ENCODE assay signal across 8 mouse cellular contexts in the genomic region with DNA sequence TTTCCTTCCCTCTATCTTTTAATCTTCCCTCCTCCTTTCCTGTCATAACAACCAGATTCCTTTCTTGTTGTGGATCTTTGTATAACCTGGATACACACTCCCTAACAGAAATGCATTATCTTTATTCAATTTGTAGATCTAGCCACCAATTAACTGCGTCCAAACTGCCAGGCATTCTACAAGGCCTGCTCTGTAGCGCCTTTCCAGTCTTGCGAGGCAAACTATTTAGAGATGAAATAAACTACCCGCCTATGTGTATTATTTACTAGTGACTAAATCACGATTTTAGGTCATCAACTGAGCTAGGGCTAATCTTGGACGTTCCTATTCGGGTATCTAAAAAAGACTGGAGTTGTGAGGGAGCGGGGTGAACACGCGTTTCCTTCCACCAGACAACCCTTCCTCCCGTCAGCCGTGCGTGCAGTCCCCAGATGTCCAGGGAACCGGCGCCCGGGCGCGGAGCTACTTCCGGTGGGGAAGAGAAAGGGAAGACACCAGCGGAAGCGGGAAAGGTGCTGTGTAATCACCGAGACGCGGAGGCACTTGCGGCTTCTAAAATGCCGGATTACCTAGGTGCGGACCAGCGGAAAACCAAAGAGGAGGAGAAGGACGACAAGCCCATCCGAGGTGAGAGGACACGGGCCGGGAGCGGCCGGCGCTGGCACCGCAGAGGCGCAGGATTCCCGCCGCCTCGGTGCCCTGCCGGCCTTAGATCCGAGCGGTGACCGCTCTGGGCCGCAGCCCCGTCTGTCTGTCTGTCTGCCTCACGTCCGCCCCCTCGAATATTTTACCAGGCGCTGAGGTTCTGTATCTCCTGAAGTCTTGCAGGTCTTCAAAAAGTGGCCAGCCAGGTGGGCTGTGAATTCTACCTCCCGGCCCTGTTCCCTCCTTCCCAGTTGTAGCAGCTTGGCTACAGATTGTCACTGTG. TPM values are rescaled to one million over a fixed set of nuclear protein-coding genes. Genes with fewer than 3 reads are reported as not detected.
DNase-seq lines count a peak whose midpoint lies in the region; ATAC-seq and TF ChIP-seq lines count a peak whose summit lies in the region.

No protein-coding gene starts in this region.

- TF ChIP-seq POLR2A in heart, adult 2 months (IDR thresholded peaks at IDR 0.05; ENCODE audit: insufficient read depth, low read depth, low read length) = peak; percentile 84

- peak overlapping the region; percentile 85 for H3K9ac ChIP-seq in embryonic facial prominence, embryonic 14.5 days (ENCODE audit: low read depth, low read length)
- H3K9ac ChIP-seq in heart, adult 2 months (ENCODE audit: low read depth, low read length) = peak overlapping the region; percentile 76
- peak overlapping the region; percentile 93 for H3K9ac ChIP-seq in limb, embryonic 13.5 days
- H3K9ac ChIP-seq in midbrain, embryonic 16.5 days (ENCODE audit: low read depth, low read length) = peak overlapping the region; percentile 92

- ATAC-seq in embryonic facial prominence, embryonic 14.5 days (ENCODE audit: low read depth) = peak; percentile 89
- ATAC-seq in limb, embryonic 13.5 days (ENCODE audit: low FRiP score, low read depth) = peak; percentile 87
- peak; percentile 87 for ATAC-seq in midbrain, embryonic 16.5 days

- intact Hi-C loops in heart, adult 2 months (cut with DNase I) = loop anchor here (5.0 kb wide), 1 partner anchor 139 kb away; the partner anchor contains the start of genes Armc10 and Fbxl13

- H3K36me3 ChIP-seq in embryonic facial prominence, embryonic 14.5 days (ENCODE audit: control insufficient read depth, insufficient read depth, low read length) = peaks cover 15% of the 10 kb centered on the region
- H3K36me3 ChIP-seq in heart, adult 2 months (ENCODE audit: control insufficient read depth, insufficient read depth, low read length) = peaks cover 23% of the 10 kb centered on the region
- peaks cover 20% of the 10 kb centered on the region for H3K36me3 ChIP-seq in limb, embryonic 13.5 days
- 0 out of 2 replicates have a peak, but pooled peaks cover 10% of the 10 kb centered on the region for H3K36me3 ChIP-seq in midbrain, embryonic 16.5 days (ENCODE audit: control insufficient read depth, insufficient read depth, low read length)

- no peaks in the 10 kb centered on the region; the same call in 1 of the 2 replicates for H3K79me2 ChIP-seq in heart, adult 2 months (replicated peaks; ENCODE audit: control insufficient read depth, insufficient read depth, low read length)

- peak overlapping the region; percentile 77 for H3K4me3 ChIP-seq in embryonic facial prominence, embryonic 14.5 days (ENCODE audit: low read depth, low read length)
- H3K4me3 ChIP-seq in heart, adult 2 months = peak overlapping the region; percentile 90
- H3K4me3 ChIP-seq in limb, embryonic 13.5 days = peak overlapping the region; percentile 92
- H3K4me3 ChIP-seq in midbrain, embryonic 16.5 days (ENCODE audit: low read depth, low read length) = peak overlapping the region; percentile 99

- TF ChIP-seq CTCF in heart, adult 2 months (IDR thresholded peaks at IDR 0.05) = no peak

- 4% methylated on average over 24 of the region's 51 CpGs for WGBS in embryonic facial prominence, embryonic 14.5 days
- WGBS in heart, adult 2 months = under 1% methylated on average over 51 of the region's 51 CpGs
- WGBS in limb, embryonic 13.5 days = 2% methylated on average over 51 of the region's 51 CpGs
- 2% methylated on average over 51 of the region's 51 CpGs for WGBS in midbrain, embryonic 16.5 days

- H3K27ac ChIP-seq in embryonic facial prominence, embryonic 14.5 days (replicated peaks; ENCODE audit: low read depth, low read length) = peak overlapping the region; percentile 85
- peak overlapping the region; percentile 89 for H3K27ac ChIP-seq in heart, adult 2 months
- peak overlapping the region; percentile 83 for H3K27ac ChIP-seq in limb, embryonic 13.5 days
- peak overlapping the region; percentile 90 for H3K27ac ChIP-seq in midbrain, embryonic 16.5 days (ENCODE audit: low read length)

- TF ChIP-seq EP300 in heart, adult 2 months (IDR thresholded peaks at IDR 0.05; ENCODE audit: insufficient read depth, low read depth, low read length) = peak; percentile 34; the same call in 1 of the 2 replicates

- DNase-seq in 3T3-L1 (ENCODE audit: low read depth, low spot score) = peak; percentile 94
- peak; percentile 84 to 87 for DNase-seq in adrenal gland, postnatal 4 days (ENCODE audit: low spot score in 2 of 2)
- DNase-seq in embryonic facial prominence, embryonic 14.5 days (ENCODE audit: low spot score) = peak; percentile 95
- peak; percentile 91 to 93 for DNase-seq in heart, adult 2 months
- DNase-seq in kidney, adult 8-10 months = peak; percentile 87 to 92
- peak; percentile 90 to 93 for DNase-seq in spleen, postnatal 10 days (ENCODE audit: low spot score in 2 of 2)

- peaks cover 13% of the 10 kb centered on the region for H3K4me1 ChIP-seq in embryonic facial prominence, embryonic 14.5 days (ENCODE audit: control insufficient read depth, insufficient read depth, low read length)
- H3K4me1 ChIP-seq in heart, adult 2 months (ENCODE audit: control insufficient read depth, insufficient read depth, low read length) = peaks cover 6% of the 10 kb centered on the region
- peaks cover 18% of the 10 kb centered on the region for H3K4me1 ChIP-seq in limb, embryonic 13.5 days
- peaks cover 33% of the 10 kb centered on the region for H3K4me1 ChIP-seq in midbrain, embryonic 16.5 days (ENCODE audit: control insufficient read depth, insufficient read depth, low read length)

- no peaks in the 10 kb centered on the region for H3K9me3 ChIP-seq in embryonic facial prominence, embryonic 14.5 days (ENCODE audit: control insufficient read depth, low read length)
- no peaks in the 10 kb centered on the region for H3K9me3 ChIP-seq in limb, embryonic 13.5 days
- no peaks in the 10 kb centered on the region for H3K9me3 ChIP-seq in midbrain, embryonic 16.5 days (replicated peaks; ENCODE audit: control insufficient read depth, low read length, poor library complexity, severe bottlenecking)

- H3K4me2 ChIP-seq in embryonic facial prominence, embryonic 14.5 days (ENCODE audit: low read depth, low read length) = peak overlapping the region; percentile 70
- peak overlapping the region; percentile 73 for H3K4me2 ChIP-seq in limb, embryonic 13.5 days (replicated peaks)
- H3K4me2 ChIP-seq in midbrain, embryonic 16.5 days (ENCODE audit: low read length) = peak overlapping the region; percentile 78

- H3K27me3 ChIP-seq in embryonic facial prominence, embryonic 14.5 days (replicated peaks; ENCODE audit: control insufficient read depth, insufficient read depth, low read length) = no peaks in the 10 kb centered on the region
- H3K27me3 ChIP-seq in heart, adult 2 months (ENCODE audit: control insufficient read depth, insufficient read depth, low read length) = no peaks in the 10 kb centered on the region
- H3K27me3 ChIP-seq in limb, embryonic 13.5 days = no peaks in the 10 kb centered on the region
- H3K27me3 ChIP-seq in midbrain, embryonic 16.5 days (ENCODE audit: control insufficient read depth, insufficient read depth, low read depth, low read length) = no peaks in the 10 kb centered on the region

RNA-seq across cellular contexts. Expression of gene Psmc2, which starts 1.4 kb away (rescaled TPM):
- total RNA-seq in adrenal gland, postnatal 4 days (2021) = 100 to 1,000 TPM; 126 to 130 TPM
- 161 and 183 TPM in 2 replicates for polyA plus RNA-seq in embryonic facial prominence, embryonic 14.5 days (2014; fragmentation: Nextera tagmentation; extraction: Ambion mirVana)
- total RNA-seq in heart, adult 2 months (2021) = 10 to 100 TPM; 87.3 to 97.5 TPM
- polyA plus RNA-seq in heart, adult 2 months (2012; rRNA removed) = 33.7 and 57.6 TPM in 2 replicates
- 192 and 201 TPM in 2 replicates for polyA plus RNA-seq in limb, embryonic 13.5 days (2015; fragmentation: Nextera tagmentation; extraction: Ambion mirVana)
- 187 and 192 TPM in 2 replicates for polyA plus RNA-seq in midbrain, embryonic 16.5 days (2015; fragmentation: Nextera tagmentation; extraction: Ambion mirVana)

RNA-seq across cellular contexts. Expression of gene Dnajc2, which starts 1.5 kb away (rescaled TPM):
- 10 to 100 TPM; 31.4 to 41.3 TPM for total RNA-seq in adrenal gland, postnatal 4 days (2021)
- polyA plus RNA-seq in embryonic facial prominence, embryonic 14.5 days (2014; fragmentation: Nextera tagmentation; extraction: Ambion mirVana) = 56.4 and 59.2 TPM in 2 replicates
- 10 to 100 TPM; 20.9 to 21.5 TPM for total RNA-seq in heart, adult 2 months (2021)
- polyA plus RNA-seq in heart, adult 2 months (2012; rRNA removed) = 4.1 and 4.9 TPM in 2 replicates
- polyA plus RNA-seq in limb, embryonic 13.5 days (2015; fragmentation: Nextera tagmentation; extraction: Ambion mirVana) = 67.5 and 73.5 TPM in 2 replicates
- polyA plus RNA-seq in midbrain, embryonic 16.5 days (2015; fragmentation: Nextera tagmentation; extraction: Ambion mirVana) = 67.6 and 71.6 TPM in 2 replicates

RNA-seq across cellular contexts. Expression of gene Pmpcb, which starts 49.6 kb away (rescaled TPM):
- 100 to 1,000 TPM; 213 to 227 TPM for total RNA-seq in adrenal gland, postnatal 4 days (2021)
- 79.4 and 82.3 TPM in 2 replicates for polyA plus RNA-seq in embryonic facial prominence, embryonic 14.5 days (2014; fragmentation: Nextera tagmentation; extraction: Ambion mirVana)
- total RNA-seq in heart, adult 2 months (2021) = 100 to 1,000 TPM; 250 to 288 TPM
- polyA plus RNA-seq in heart, adult 2 months (2012; rRNA removed) = 99.0 and 192 TPM in 2 replicates
- polyA plus RNA-seq in limb, embryonic 13.5 days (2015; fragmentation: Nextera tagmentation; extraction: Ambion mirVana) = 91.5 and 94.9 TPM in 2 replicates
- 68.8 and 72.4 TPM in 2 replicates for polyA plus RNA-seq in midbrain, embryonic 16.5 days (2015; fragmentation: Nextera tagmentation; extraction: Ambion mirVana)

Comparison
In these comparisons a context has a peak if more than half of its experiments do, and no peak if none do; other contexts are left out.
1. Peak in every context shown above with its lines: DNase-seq, ATAC-seq, H3K4me3 ChIP-seq and H3K27ac ChIP-seq.